Mouse (Mus musculus) B cell, adult 2 months (primary cell): ENCODE data around the gene Ddx54.

Experiments used
- DNase-seq, 2 experiments: peaks; one replicate each; pipeline ENCODE4 v3.0.0; 2022

The Ddx54 gene

DNA sequence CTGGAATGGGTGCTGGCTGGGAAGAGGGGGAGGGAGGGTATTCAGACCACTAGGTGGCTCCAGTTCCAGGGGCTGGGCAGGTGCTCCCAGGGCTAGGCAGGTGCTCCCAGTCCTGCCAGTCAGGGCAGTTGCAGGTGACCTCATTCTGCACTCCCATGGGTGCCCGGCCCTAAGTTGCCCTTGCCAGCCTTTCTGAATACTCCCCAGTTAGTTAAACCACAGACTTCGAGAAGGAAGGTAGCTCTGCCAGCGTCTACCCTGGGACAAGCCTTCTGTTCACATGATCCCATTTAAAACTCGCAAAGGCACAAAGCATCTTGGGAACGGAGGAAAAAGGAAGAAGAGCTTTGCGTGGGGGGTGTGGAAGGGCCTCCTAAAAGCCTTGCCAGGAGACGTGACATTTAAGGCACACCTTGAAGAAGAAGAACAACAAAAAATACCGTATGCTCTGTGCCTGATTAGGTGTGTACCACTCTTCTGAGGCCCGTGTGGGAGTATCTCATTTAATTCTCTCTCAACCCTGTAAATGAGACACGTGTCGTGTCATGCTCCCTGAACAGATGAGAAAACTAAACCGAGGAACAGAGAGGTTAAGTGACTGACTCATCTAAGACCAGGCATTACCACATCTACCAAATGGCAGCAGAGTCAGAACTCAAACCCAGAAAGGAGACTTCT lies 35.4 kb downstream of the Ddx54 start:
- DNase-seq = peak; percentile 34 to 37

DNA sequence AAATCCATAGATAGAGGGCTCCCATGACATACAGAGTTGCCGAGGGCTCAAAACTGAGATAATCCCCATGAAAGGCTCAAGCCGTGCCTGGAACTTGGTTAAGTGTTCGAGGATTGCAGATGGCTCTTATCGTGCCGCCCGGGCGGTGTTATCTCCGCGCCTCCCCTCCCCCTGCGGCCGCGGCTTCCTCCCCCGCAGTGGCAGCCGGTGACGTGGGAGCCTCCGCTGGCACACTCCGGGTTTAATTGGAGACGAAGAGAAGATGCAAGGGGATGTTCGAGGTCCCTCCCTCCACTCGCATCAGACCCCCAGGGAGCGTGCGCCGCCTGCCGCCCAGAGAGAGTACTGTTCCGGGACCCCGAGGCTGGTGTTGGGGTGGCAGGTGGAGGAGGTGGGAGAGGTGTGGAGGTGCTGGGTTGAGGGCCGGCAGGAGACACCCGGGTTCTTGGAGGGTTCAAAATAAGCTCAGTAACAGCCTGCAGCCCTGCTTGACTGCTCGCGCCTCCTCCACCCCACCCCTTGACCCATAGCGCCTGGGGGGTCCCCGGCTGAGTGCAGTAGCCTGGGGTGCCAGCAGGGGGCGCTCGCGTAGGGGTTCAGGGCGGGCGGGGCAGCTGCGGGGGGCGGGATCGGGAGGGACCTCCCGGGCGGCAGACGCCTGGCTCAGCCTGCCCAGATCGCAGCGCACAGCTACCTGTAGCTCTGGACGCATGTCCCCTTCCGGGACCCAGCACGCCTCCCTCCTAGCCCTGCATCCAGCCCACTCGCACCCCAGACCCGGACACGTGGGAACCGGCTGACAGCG lies 36.2 kb downstream of the Ddx54 start, which contains the start of gene Rasal1:
Rasal1 (plus strand) TSS at position 244 of the 805 bp plus-strand sequence.
- DNase-seq = peak; percentile 91 to 93

DNA sequence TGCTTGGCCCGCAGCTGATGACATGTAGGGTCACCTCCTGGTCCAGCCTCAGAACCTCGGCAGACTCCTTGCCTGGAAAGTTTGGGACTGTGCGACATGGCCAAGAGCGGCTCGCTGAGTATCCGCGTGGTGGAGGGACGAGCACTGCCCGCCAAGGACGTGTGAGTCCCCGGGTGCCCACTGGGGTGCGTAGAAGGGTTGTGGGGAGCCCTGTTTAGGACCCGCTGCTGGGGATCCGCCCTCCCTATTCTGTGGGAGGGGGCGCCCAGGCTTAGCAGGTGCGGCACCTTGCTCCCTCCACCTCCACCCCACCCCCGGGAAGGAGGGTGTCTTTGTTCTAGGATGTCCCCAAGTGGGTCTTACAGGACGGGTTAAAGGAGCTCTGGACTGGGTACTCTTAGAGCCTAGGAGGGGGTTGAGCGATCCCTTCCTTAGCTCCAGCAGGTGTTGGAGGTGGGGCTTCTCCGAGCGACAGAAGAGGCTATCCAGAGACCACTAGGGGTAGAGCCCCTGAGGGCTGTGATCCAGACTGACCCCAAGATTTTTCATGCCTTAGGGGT lies 36.9 kb downstream of the Ddx54 start:
- DNase-seq = no peak

DNA sequence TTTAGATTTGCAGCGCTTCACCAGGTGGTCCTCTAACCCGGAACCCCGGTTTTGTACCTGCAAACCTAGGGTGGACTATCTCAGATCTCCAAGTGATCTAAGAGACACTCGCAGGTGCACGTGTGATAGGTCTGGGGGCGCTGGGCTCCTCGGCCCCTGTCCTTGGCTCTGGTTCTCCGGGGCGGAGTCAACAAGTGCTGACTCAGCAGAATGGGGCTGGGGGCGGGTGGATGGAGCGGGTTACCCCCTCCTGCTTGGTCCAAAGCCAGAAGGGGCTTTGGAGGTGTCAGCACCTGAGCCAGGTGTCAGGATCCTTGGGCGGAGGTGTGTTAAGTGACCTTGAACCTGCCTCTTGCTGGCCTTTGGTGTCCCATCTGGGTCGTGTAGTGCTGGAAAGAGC lies 37.4 kb downstream of the Ddx54 start:
- no peak for DNase-seq

DNA sequence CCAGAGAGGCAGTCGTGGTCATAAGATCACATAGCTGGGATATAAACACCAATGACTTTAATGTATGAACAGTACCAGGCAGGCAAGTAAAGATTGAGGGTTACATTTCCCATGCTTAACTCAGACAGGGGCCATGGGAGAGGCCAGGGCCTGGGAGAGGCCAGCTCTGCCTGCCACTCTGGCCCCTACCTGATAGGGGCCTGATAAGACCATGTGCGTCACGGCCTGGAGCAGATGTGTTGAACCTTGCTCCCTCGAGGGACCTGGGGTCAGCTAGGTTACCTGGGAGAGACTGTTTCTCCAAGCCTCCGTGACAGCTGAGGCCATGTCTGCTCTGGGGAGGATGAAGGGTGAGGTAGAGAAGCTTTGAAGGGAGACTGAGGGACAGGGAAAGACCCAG lies 38.7 kb downstream of the Ddx54 start:
- DNase-seq = no peak

DNA sequence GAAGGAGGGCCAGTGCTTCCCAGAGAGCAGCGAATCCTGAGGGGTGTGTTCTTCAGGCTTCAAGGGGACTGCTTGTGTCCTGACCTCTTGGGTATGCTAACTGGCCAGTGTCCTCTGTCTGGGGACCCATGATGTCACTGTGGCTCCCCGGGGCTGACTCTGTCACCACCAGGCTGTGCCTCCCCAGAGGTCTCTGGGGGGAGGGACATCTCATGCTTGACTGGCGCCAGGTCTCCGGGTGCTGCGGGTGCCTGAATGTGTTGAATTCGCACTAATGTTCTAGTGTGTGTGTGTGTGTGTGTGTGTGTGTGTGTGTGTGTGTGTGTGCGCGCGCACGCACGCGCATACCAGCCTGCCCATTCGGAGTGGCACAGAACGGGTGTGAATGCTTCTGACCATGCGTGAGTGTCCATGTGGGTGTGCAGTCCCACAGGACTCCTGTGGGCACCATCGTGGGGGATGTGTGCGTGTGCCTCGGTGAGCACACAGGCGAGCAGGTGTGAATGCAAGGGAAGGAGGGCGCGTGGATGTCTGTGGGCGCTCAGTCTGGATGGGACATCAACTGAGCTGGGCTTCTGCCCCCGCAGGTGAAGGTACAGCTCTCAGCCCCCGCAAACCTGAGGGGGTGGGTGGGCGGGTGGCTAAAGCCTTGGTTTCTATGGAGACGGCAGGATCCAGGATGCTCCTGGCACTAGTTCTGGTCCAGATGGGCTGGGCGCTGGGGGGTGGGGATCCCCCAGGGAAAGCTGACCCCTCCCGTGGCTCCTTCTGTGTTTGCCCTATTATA lies 40.6 kb downstream of the Ddx54 start:
- peak; percentile 62 to 68 for DNase-seq

DNA sequence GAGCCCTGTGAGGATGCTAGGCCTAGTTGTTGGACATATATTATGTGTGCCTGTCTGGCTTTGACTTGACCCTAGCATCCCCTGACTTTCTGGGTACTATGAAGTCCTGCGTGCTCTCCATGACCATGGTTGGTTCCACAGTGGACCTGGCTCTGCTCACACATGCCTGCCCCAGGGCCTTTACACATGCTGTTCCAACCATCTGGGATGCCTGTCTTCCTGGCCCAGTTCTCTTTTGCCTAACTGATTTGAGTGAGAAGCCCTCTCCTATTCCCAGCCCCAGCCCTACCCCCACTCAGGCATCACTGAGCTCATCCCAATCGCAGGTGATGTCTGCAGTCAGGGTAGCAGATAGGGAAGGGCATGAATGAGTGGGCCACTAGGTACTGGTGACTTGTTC lies 41.3 kb downstream of the Ddx54 start:
- DNase-seq = no peak

DNA sequence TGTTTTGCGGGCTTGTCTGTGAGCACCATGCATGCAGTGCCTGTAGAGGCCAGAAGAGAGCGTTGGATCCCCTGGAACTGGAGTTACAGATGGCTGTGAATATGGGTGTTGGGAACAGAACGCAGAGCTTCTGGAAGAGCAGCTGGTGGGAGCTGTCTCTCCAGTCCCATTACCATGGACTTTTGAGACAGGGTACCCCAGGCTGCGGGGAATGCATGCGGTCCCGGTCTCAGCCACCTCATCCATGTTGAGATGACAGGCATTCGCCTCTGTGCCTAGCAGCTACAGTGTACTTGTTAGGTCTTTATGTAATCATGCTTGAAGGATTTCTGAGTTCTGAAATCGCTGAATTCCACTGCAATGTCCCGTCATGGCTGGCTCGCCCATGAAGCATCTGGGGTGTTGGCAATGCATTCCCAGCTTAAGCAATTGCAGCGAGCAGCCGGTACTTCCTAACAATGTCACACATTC lies 43.8 kb downstream of the Ddx54 start:
- DNase-seq = no peak

DNA sequence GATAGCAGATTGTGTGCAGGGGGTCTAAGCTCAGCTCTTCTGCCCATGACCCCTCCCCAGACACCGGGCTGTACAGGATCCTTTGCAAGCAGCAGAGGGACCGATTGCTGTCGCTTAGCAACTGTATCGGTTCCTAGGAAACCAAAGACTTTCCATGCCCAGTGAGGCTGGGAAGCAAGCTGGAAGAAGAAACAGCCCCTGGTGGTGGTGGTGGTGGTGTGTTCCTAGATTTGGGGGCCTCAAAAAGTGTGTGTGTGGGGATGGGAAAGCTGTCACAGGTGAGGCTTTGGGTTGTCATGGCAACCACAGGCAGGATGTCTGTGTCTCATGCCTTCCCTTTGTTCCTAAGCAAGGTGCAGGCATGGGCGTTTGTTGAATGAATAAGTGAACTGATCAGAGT lies 48.3 kb downstream of the Ddx54 start:
- DNase-seq = no peak

DNA sequence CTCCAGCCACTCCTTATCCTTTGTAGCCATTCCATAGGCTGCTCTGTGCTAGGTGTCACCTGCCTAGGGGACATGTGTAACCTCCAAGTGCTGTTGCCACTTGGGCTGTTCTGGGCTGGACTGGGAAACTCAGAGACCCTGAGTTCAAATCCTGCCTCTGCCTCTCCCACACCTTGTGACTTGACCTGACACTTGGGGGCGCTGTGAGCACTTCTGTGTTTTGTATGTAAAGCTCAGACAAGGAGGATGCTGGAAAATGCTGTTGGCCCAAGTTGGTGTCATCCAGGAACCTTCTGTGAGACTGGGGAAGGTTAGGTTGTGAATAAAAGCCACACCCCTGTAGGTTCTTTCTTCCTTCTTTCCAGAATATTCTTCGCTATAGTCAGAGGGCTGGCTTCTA lies 52.3 kb downstream of the Ddx54 start:
- DNase-seq = peak in 1 of 2 experiments; percentile 27

DNA sequence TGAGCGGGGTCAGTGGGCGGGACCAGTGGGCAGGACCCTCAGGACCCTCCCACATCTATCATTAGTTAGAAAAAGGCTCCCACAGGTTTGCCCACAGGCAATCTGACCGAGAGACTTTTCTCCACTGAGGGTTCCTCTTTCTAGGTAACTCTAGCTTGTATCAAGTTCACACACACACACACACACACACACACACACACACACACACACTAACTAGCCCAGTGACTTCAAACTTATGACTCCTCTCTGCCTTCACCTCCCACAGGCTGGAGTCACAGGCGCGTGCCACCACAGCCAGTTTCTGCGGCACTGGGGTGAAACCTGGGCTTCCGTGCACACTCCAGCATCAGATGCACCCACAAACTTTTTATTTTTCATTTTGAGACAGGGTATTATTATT lies 56.2 kb downstream of the Ddx54 start:
- peak; percentile 64 to 67 for DNase-seq

DNA sequence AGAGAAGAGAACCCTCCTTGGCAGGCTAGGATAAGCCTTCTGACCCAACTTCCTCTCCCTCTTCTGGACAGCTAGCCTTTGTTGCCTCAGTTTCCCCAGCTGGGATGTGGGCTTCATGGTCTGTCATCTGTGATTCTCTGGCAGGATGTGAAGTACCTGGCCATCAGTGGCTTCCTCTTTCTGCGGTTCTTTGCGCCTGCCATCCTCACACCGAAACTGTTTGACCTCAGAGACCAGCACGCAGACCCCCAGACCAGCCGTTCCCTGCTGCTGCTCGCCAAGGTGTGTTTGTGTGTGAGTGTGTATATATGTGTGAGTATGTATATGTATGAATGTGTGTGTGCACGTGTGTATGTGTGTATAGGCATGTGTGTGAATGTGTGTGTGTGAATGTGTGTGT lies 57.6 kb downstream of the Ddx54 start:
- DNase-seq = no peak

DNA sequence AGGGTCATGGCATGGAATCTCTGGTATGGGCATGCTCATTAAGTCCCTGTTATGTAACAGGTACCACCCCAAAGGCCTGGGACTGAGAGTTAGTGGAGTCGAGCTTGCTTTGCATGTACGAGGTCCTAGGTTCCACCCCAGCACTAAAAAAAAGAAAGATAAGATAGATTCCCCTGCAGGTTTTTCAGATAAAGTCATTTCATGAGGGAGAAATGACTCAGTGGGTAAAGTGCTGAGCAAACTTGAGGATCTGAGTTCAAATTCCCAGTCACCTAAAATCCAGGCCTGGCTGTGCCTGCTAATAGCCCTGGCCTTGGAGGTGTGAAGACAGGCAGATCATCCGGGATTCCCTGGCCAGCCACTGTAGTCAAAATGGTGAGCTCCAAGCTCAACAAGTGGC lies 59.3 kb downstream of the Ddx54 start:
- no peak for DNase-seq

DNA sequence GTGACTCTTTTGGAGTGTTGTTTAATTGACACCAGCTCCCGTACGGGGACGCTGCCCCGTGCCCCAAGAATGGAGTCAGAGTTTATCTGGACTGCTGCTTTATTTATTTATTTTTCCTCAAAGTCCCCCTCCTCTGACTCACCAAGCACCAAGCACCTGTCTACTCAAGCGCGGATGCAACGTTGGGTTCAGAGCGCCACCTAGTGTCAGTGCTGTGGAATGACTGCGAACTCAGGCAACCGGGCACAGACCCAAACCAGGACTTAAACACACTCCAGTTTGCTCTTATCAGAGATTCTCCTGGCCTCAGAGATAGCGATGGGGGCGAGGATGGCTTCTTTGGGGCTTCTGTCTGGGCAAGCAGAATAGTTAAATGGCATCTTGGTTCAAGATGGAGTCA lies 61.1 kb downstream of the Ddx54 start:
- peak; percentile 88 for DNase-seq

DNA sequence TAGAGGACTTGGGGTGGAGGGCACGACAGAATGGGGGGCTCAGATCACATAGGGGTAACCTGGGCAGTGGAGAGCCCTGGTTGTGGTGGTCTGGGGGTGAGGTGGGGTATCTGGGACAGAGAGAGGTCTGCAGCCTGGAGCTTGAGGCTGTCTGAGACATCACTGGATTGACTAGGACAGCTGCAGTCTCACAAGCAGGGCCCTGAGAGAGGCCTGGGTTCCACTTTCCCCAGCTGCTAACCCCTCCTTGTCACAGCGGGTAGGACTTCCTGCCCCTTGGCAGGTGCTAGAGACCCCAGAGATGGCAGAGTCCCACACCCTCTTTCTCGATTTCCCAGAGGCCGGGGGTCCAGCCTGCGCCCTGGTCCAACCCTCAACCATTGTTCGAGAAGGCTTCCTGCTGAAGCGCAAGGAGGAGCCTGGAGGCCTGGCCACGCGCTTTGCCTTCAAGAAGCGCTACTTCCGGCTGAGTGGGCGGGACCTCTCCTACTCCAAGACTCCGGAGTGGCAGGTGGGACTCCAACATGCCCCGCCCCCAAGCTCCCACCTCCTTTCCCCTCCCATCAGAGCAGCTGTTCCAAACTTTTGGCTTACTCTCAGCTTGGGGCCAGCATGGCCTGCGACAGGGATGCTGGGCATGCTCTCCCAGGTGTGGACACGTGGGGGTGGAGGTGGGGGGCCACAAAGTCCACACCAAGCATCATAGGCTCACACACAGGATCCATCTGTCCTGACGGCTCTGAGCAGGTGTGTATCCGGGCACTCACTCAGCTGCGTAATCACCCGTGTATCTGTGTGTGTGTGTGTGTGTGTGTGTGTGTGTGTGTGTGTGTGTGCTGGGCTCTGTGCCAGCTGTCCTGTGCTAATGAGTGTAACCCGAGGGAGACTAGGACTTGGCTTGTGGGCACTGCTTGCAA lies 61.9 kb downstream of the Ddx54 start:
- peak in 1 of 2 experiments; percentile 38 for DNase-seq

DNA sequence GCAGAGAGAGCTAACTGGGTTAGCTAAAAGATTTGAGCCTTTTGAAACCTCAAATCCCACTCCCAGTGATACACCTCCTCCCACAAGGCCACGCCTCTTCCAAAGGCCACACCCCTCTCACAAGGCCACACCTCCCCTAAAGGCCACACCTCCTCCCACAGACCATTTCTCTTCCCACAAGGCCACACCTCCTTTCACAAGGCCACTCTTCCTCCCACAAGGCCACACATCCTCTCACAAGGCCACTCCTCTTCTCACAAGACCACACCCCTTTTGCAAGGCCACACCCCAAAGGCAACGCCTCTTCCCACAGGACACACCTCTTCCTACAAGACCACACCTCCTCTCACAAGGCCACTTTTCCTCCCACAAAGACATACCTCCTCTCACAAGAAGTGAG lies 65.0 kb downstream of the Ddx54 start:
- DNase-seq = peak; percentile 78 to 83
